Mouse (Mus musculus) MEL (cell line): ENCODE measurements around the gene Diablo. TPM values are rescaled to one million over a fixed set of nuclear protein-coding genes. Genes with fewer than 3 reads are reported as not detected.

Experiments used
- DNase-seq: peaks from one replicate; pipeline ENCODE4 v3.0.0; 2011; ENCODE audit warnings: low read depth, low spot score
- H3K27ac ChIP-seq: 2 replicates; pipeline ENCODE4 v1.5.1; 2012; ENCODE audit warnings: low read depth, mild to moderate bottlenecking, control low read depth, low read length, moderate library complexity; ENCODE audit not compliant: control insufficient read depth
- H3K27me3 ChIP-seq, 2 experiments: fragments of 150-350 bp in 1 of 2; sonication (generic) in 1 of 2; 2 replicates each; pipeline ENCODE4 v1.6.1; 2012; ENCODE audit warnings: low read length in 2 of 2, mild to moderate bottlenecking in 2 of 2, improper control_type of control experiment in 1 of 2, moderate library complexity in 1 of 2; ENCODE audit not compliant: insufficient read depth in 2 of 2, control insufficient read depth in 1 of 2
- H3K36me3 ChIP-seq, 2 experiments: 2 replicates each; pipeline ENCODE4 v1.6.1; 2012 to 2014; ENCODE audit warnings: low read length in 2 of 2, improper control_type of control experiment in 1 of 2, inconsistent platforms in 1 of 2, mild to moderate bottlenecking in 1 of 2; ENCODE audit not compliant: insufficient read depth in 2 of 2, control insufficient read depth in 1 of 2
- H3K4me1 ChIP-seq, 2 experiments: fragments of 150-350 bp in 1 of 2; sonication (generic) in 1 of 2; 2 replicates each; pipeline ENCODE4 v1.6.1; 2012; ENCODE audit warnings: low read length in 2 of 2, improper control_type of control experiment in 1 of 2, mild to moderate bottlenecking in 1 of 2; ENCODE audit not compliant: insufficient read depth in 2 of 2, control insufficient read depth in 1 of 2
- H3K4me3 ChIP-seq, 2 experiments: fragments of 150-350 bp in 1 of 2; sonication (generic) in 1 of 2; 2 replicates each; pipeline ENCODE4 v1.5.1; 2012; ENCODE audit warnings: low read depth in 2 of 2, low read length in 2 of 2, mild to moderate bottlenecking in 2 of 2, moderate library complexity in 2 of 2, control low read depth in 1 of 2, improper control_type of control experiment in 1 of 2; ENCODE audit not compliant: control insufficient read depth in 1 of 2, insufficient read depth in 1 of 2
- H3K79me2 ChIP-seq: 2 replicates; pipeline ENCODE4 v1.6.1; 2012; ENCODE audit warnings: mild to moderate bottlenecking, low read length, moderate library complexity; ENCODE audit not compliant: control insufficient read depth, poor library complexity, insufficient read depth
- H3K9ac ChIP-seq: 2 replicates; pipeline ENCODE4 v1.6.1; 2012; ENCODE audit warnings: low read depth, mild to moderate bottlenecking, control low read depth, low read length, moderate library complexity; ENCODE audit not compliant: control insufficient read depth, poor library complexity, severe bottlenecking
- H3K9me3 ChIP-seq: fragments of 150-350 bp; sonication (generic); replicated peaks from 2 replicates; pipeline ENCODE4 v1.6.1; 2012; ENCODE audit warnings: mild to moderate bottlenecking, low read length, improper control_type of control experiment, moderate library complexity; ENCODE audit not compliant: insufficient read depth
- BHLHE40 ChIP-seq: IDR thresholded peaks from 2 replicates; pipeline ENCODE4 v1.6.1; 2012; ENCODE audit warnings: low read depth, mild to moderate bottlenecking, inconsistent platforms, low read length, improper control_type of control experiment, borderline replicate concordance
- CHD2 ChIP-seq: IDR thresholded peaks from 2 replicates; pipeline ENCODE4 v1.6.1; 2011; ENCODE audit warnings: low read length, improper control_type of control experiment
- E2F4 ChIP-seq: IDR thresholded peaks from 2 replicates; pipeline ENCODE4 v1.6.1; 2011; ENCODE audit warnings: low read depth, low read length, improper control_type of control experiment, borderline replicate concordance
- ELF1 ChIP-seq: IDR thresholded peaks from 2 replicates; pipeline ENCODE4 v1.6.1; 2014; ENCODE audit warnings: low read depth, mild to moderate bottlenecking, inconsistent platforms, low read length, improper control_type of control experiment, moderate library complexity
- EP300 ChIP-seq, 2 experiments: IDR thresholded peaks; 2 replicates each; pipeline ENCODE4 v1.6.1; 2011; ENCODE audit warnings: improper control_type of control experiment in 2 of 2, low read length in 2 of 2, low read depth in 1 of 2, mild to moderate bottlenecking in 1 of 2
- ETS1 ChIP-seq: IDR thresholded peaks from 2 replicates; pipeline ENCODE4 v1.6.1; 2012; ENCODE audit warnings: low read depth, mild to moderate bottlenecking, inconsistent platforms, low read length, improper control_type of control experiment, moderate library complexity
- GATA1 ChIP-seq: IDR thresholded peaks from 2 replicates; pipeline ENCODE4 v1.6.1; 2011; ENCODE audit warnings: low read depth, low read length, improper control_type of control experiment
- JUND ChIP-seq: IDR thresholded peaks from 2 replicates; pipeline ENCODE4 v1.6.1; 2011; ENCODE audit warnings: low read depth, mild to moderate bottlenecking, improper control_type of control experiment, low read length
- MAFK ChIP-seq: IDR thresholded peaks from 2 replicates; pipeline ENCODE4 v1.6.1; 2011; ENCODE audit warnings: low read depth, mild to moderate bottlenecking, low read length, improper control_type of control experiment, borderline replicate concordance
- MAX ChIP-seq: IDR thresholded peaks from 2 replicates; pipeline ENCODE4 v1.6.1; 2011; ENCODE audit warnings: low read length, improper control_type of control experiment
- MEF2A ChIP-seq: IDR thresholded peaks from 2 replicates; pipeline ENCODE4 v1.6.1; 2014; ENCODE audit warnings: low read depth, mild to moderate bottlenecking, inconsistent platforms, low read length, improper control_type of control experiment; ENCODE audit not compliant: poor library complexity, insufficient replicate concordance, severe bottlenecking; ENCODE audit errors: extremely low read depth
- MYB ChIP-seq: IDR thresholded peaks from 2 replicates; pipeline ENCODE4 v1.6.1; 2011; ENCODE audit warnings: mild to moderate bottlenecking, low read depth, low read length, improper control_type of control experiment
- MYC ChIP-seq: IDR thresholded peaks from 2 replicates; pipeline ENCODE4 v1.6.1; 2011; ENCODE audit warnings: low read depth, mild to moderate bottlenecking, low read length, improper control_type of control experiment, moderate library complexity
- NELFE ChIP-seq: IDR thresholded peaks from 2 replicates; pipeline ENCODE4 v1.6.1; 2011; ENCODE audit warnings: low read depth, low read length, improper control_type of control experiment
- POLR2A ChIP-seq, 2 experiments: IDR thresholded peaks; 2 replicates each; pipeline ENCODE4 v1.6.1; 2011 to 2012; ENCODE audit warnings: low read length in 2 of 2, mild to moderate bottlenecking in 2 of 2, control low read depth in 1 of 2, improper control_type of control experiment in 1 of 2, low read depth in 1 of 2, moderate library complexity in 1 of 2; ENCODE audit not compliant: control insufficient read depth in 1 of 2, insufficient read depth in 1 of 2, poor library complexity in 1 of 2
- POLR2AphosphoS2 ChIP-seq: IDR thresholded peaks from 2 replicates; pipeline ENCODE4 v1.6.1; 2011; ENCODE audit warnings: low read length, improper control_type of control experiment
- RAD21 ChIP-seq: IDR thresholded peaks from 2 replicates; pipeline ENCODE4 v1.6.1; 2011; ENCODE audit warnings: mild to moderate bottlenecking, low read depth, low read length, improper control_type of control experiment
- TAL1 ChIP-seq: IDR thresholded peaks from 2 replicates; pipeline ENCODE4 v1.6.1; 2012; ENCODE audit warnings: mild to moderate bottlenecking, inconsistent platforms, low read length, moderate library complexity, mixed read lengths
- TBP ChIP-seq: IDR thresholded peaks from 2 replicates; pipeline ENCODE4 v1.8.0; 2011; ENCODE audit warnings: low read depth, low read length, improper control_type of control experiment
- TCF12 ChIP-seq: IDR thresholded peaks from 2 replicates; pipeline ENCODE4 v1.6.1; 2014; ENCODE audit warnings: low read depth, mild to moderate bottlenecking, inconsistent platforms, low read length, improper control_type of control experiment, moderate library complexity
- UBTF ChIP-seq: IDR thresholded peaks from 2 replicates; pipeline ENCODE4 v1.6.1; 2012; ENCODE audit warnings: low read depth, mild to moderate bottlenecking, inconsistent platforms, low read length, improper control_type of control experiment, moderate library complexity, borderline replicate concordance; ENCODE audit not compliant: insufficient read depth
- USF1 ChIP-seq: IDR thresholded peaks from 2 replicates; pipeline ENCODE4 v1.6.1; 2014; ENCODE audit warnings: low read depth, mild to moderate bottlenecking, inconsistent platforms, low read length, improper control_type of control experiment, moderate library complexity
- ZC3H11A ChIP-seq: IDR thresholded peaks from 2 replicates; pipeline ENCODE4 v1.6.1; 2012; ENCODE audit warnings: low read depth, mild to moderate bottlenecking, inconsistent platforms, low read length, improper control_type of control experiment
- ZMIZ1 ChIP-seq: IDR thresholded peaks from 2 replicates; pipeline ENCODE4 v1.6.1; 2012; ENCODE audit warnings: low read depth, mild to moderate bottlenecking, inconsistent platforms, low read length, improper control_type of control experiment, moderate library complexity
- polyA plus RNA-seq, 2 experiments: library from polyadenylated mRNA; stranded (reverse) in 1 of 2; unstranded in 1 of 2; fragments of >175 nt in 1 of 2; fragments of >200 nt in 1 of 2; gene quantifications; 2 replicates each; pipeline versions ENCODE4 v1.2.1 to v1.2.4; 2012; ENCODE audit warnings: low replicate concordance in 2 of 2, low read depth in 1 of 2; ENCODE audit not compliant: insufficient read length in 2 of 2, insufficient read depth in 1 of 2, missing spikeins in 1 of 2
- total RNA-seq: library from RNA; depleted of rRNA; stranded (reverse); fragments of 300-350 nt; gene quantifications from 2 replicates; pipeline ENCODE4 v1.2.3, GENCODE M21; 2012

The Diablo gene
- total and polyA plus RNA-seq, 3 experiments, result 48.9 to 70.8 TPM; not detected in 1

DNA sequence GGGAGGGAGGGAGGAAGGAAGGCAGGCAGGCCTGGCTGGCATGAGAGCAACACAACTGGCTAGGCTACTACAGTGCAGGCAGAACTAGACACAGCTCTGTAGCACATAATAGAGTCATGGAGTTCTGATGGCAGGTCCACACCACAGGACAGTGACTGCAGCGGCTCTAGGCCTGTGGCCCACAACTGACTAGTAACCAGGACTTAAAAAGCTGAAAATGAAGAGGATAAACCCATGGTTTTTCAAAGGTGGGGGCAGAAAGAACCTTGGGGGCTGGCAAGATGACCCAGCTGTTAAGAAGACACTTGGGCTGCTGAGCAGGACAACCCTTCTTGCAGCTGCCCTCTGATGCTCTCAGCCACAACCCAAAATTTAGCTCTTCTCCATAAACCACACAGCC is 2.4 kb downstream of the Diablo start:
- peaks cover 6% of the 10 kb centered on the region for H3K79me2 ChIP-seq
- no peak overlapping the region for H3K9ac ChIP-seq
- no peaks in the 10 kb centered on the region for H3K27me3 ChIP-seq
- DNase-seq, result no peak
- H3K9me3 ChIP-seq, result no peaks in the 10 kb centered on the region
- peaks cover 4% of the 10 kb centered on the region in 2 experiments for H3K36me3 ChIP-seq
- no peak for TF ChIP-seq EP300 (IDR thresholded peaks at IDR 0.05; ENCODE audit: low read depth in 1 of 2, low read length in 2 of 2)
- H3K27ac ChIP-seq, result no peak overlapping the region
- H3K4me1 ChIP-seq, result peaks cover 3 to 10% of the 10 kb centered on the region in 2 experiments; a peak in 3 of 4 replicates
- no peak overlapping the region for H3K4me3 ChIP-seq

GRCm38 (mm10) chr5:123520666-123521065 is 3.3 kb downstream of the Diablo start:
- Histone ChIP-seq H3K79me2 (peaks cover 6% of the 10 kb centered on the region), H3K27me3 (no peaks in the 10 kb centered on the region), H3K27ac (no peak overlapping the region), H3K4me3 (no peak overlapping the region), H3K36me3 (peaks cover 4% of the 10 kb centered on the region in 2 experiments), H3K9ac (no peak overlapping the region), H3K4me1 (peaks cover 3 to 10% of the 10 kb centered on the region in 2 experiments; a peak in 3 of 4 replicates), H3K9me3 (no peaks in the 10 kb centered on the region)
- no peak for DNase-seq
- no peak for TF ChIP-seq TCF12
- TF ChIP-seq MEF2A, result no peak
- TF ChIP-seq ETS1, result no peak
- no peak for TF ChIP-seq CHD2
- no peak for TF ChIP-seq TAL1

DNA sequence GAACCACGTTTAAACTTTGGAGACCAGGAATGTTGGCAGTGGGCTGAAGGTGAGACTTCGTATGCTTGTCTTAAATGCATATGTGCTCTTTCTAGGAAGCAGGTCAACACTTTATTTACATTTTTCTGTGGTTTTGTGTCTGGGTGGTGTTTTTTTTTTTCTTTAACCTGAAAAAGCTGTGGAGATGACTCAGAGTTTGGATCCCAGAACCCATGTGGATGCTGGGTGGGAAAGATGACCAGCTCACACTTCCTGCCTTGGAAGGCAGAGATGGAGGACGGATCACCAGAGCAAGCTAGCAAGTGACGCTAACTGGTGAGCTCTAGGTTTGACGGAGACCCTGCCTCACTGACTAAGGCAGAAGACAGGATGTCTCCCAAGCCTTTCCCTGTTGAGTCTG is 9.1 kb downstream of the Diablo start:
- Histone ChIP-seq H3K9ac (no peak overlapping the region), H3K4me3 (no peak overlapping the region), H3K9me3 (no peaks in the 10 kb centered on the region), H3K4me1 (peaks cover 3 to 10% of the 10 kb centered on the region in 2 experiments), H3K36me3 (peaks cover 4 to 9% of the 10 kb centered on the region in 2 experiments), H3K27me3 (no peaks in the 10 kb centered on the region), H3K27ac (no peak overlapping the region), H3K79me2 (no peaks in the 10 kb centered on the region)
- no peak for TF ChIP-seq ZC3H11A
- TF ChIP-seq E2F4, result no peak
- no peak for TF ChIP-seq JUND
- no peak for TF ChIP-seq NELFE
- TF ChIP-seq BHLHE40, result no peak
- no peak for TF ChIP-seq TBP
- no peak for TF ChIP-seq ELF1
- no peak for TF ChIP-seq USF1
- no peak for TF ChIP-seq POLR2AphosphoS2
- TF ChIP-seq MAFK, result no peak
- TF ChIP-seq POLR2A (IDR thresholded peaks at IDR 0.05; ENCODE audit: control insufficient read depth in 1 of 2, insufficient read depth in 1 of 2, low read depth in 1 of 2, low read length in 2 of 2, poor library complexity in 1 of 2), result no peak
- TF ChIP-seq UBTF, result no peak
- no peak for TF ChIP-seq GATA1
- no peak for TF ChIP-seq RAD21
- TF ChIP-seq MAX, result no peak
- TF ChIP-seq MYB, result no peak
- no peak for TF ChIP-seq ZMIZ1
- TF ChIP-seq MYC, result no peak
- DNase-seq, result no peak
